Mouse (Mus musculus) adrenal gland, adult (tissue): ENCODE results near the gene Pgap2.
A peak's percentile ranks its signal among the peaks of the same experiment; 100 is the strongest.

Experiments used
- DNase-seq, 2 experiments: peaks; one replicate each; pipeline ENCODE4 v3.0.0; 2022 to 2023; ENCODE audit warnings: low spot score in 1 of 2; ENCODE audit not compliant: inconsistent age in 2 of 2

Pgap2 gene

DNA sequence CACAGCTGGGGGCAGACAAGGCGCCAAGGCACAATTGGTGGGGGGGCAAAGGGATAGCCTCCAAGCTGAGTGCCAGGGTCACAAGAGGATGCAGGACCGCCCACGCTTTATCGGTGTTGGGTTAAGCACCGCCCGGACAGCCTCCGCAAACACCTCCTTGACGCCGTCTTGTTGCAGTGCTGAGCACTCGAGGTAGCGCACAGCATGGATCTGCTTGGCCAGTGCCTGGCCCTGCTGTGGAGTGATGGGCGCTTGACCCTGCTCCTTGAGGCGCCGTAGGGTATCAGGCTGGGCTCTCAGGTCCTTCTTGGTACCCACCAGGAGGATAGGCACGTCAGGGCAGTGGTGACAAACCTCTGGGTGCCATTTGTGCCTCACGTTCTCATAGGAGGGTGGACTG, 29.6 kb downstream of the Pgap2 start:
- DNase-seq = no peak

DNA sequence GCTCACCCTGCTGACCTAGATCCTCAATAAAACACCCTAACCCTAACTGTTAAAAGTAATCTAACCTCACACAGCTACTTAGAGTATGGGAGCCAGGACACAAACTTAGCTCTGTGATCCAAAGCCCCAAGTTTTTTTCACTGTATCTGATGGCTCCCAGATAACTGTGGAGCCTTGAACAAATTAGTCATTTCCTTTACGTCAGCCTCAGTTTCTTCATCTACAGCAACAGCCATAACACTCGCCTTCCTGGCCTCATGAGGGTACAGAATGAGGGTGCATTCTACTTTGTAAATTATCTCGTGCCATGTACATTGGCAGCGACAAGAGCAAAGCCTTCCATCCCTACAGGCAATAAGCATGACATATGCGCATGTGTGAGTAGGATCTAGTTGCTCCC, 32.4 kb downstream of the Pgap2 start:
- DNase-seq = peak in 1 of 2 experiments; percentile 44

- DNase-seq = no peak
Observed at GRCm38 (mm10) chr7:102242917-102243316, 32.9 kb downstream of the Pgap2 start.

GRCm38 (mm10) chr7:102243870-102244269, 33.9 kb downstream of the Pgap2 start:
- DNase-seq = peak in 1 of 2 experiments; percentile 57

- no peak for DNase-seq
Observed at GRCm38 (mm10) chr7:102244782-102245535, 35.0 kb downstream of the Pgap2 start.

DNA sequence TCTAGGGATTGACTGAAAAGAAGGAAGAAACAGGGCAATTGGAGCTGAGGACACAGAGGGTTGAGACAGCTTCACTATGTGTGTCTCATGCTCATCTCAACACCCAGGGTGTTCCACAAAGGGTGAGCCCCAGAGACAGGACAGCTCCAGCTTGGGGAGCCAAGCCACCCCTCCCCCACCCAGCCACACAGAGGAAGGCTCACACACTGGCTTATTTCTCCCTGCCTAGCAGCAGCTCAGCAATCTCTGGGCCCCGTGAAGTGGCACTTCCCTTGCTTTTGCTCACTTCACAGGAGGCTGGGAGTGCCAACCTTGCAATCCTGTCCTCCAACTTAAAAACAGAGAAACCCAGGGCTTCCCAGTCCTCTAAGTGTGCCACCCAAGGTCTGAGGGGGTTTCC, 35.8 kb downstream of the Pgap2 start:
- DNase-seq = peak in 1 of 2 experiments; percentile 55

DNA sequence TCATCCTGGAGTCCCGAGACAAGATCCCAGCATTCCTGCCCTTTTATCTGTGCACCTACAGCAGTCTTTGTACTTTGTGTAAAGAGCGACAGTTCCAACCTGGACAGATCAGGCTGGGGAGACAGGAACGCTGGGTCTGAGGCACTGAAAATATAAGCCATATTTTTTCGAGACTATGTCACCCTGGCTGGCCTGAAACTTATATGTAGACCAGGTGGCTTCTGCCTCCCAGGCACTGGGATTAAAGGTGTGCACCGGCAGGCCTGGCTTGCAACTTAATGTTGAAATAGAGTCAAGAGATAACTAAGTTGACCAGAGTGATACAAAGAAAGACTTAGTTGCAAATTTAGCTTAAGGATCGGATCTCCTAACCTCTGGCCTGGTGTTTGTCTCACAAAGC, 36.3 kb downstream of the Pgap2 start:
- DNase-seq = no peak

- peak in 1 of 2 experiments; percentile 42 for DNase-seq
Observed at GRCm38 (mm10) chr7:102246956-102247797, 37.2 kb downstream of the Pgap2 start.

- peak in 1 of 2 experiments; percentile 56 for DNase-seq
Observed at GRCm38 (mm10) chr7:102248691-102249404, 38.8 kb downstream of the Pgap2 start.

- DNase-seq = no peak
Observed at GRCm38 (mm10) chr7:102249531-102249895, 39.5 kb downstream of the Pgap2 start.

DNA sequence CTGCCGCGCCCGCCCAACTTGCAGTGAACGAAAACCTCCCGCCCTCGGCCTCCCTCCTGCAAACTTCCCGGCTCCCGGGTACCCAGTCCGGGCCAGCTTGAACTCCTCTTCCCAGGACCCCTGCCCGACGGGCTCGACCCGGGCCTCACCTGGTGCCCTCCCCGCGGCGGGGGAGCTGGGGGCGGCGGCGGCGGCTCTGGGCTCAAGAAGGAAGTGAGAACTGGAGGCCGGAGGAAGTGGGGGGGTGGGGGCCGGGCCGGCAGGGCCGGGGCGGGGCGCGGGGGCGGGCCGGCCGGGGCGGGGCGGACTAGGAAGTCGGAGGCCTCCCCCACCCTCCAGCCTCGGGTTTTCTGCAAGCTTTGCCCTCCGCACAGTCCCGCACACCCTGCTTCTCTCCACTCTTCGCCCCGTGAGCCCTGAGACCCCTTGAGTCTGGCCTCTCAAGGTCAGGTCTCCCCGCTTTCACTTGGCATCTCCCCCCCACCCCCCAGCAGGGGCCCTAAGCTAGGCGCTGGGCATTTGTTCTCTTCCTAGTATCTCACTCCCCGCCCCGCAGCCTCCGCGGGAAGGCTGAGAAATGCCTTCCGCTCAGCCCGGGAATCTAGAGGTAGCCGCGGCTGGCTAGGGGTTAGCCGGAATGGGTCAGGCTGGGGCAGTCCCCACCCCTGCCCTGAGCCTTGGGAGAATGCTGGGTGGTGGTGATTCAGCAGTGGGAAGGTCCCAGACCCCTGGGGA, 40.1 kb downstream of the Pgap2 start:
- DNase-seq = peak; percentile 86 to 95

GRCm38 (mm10) chr7:102250631-102251214, 40.7 kb downstream of the Pgap2 start:
- DNase-seq = peak; percentile 94 to 98

GRCm38 (mm10) chr7:102253631-102254030, 43.6 kb downstream of the Pgap2 start:
- DNase-seq = no peak

DNA sequence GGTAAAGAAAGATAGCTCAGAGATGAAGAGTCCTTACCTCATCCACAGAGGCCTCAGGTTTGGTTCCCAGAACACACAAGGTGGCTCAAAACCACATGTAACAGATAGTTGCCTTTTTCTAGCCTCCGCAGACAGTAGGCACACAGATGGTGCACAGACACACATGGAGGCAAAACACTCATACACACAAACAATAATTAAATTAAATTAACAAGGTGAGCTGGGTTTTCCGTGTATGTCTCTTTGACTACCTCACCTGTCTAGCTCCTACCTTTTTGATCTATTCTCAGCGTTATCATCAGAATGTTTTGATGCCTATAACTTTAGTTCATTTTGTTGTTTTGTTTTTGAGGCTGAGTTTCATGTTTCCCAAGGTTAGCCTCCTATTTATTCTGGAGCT, 45.9 kb downstream of the Pgap2 start, which contains the start of gene Rhog:
Gene Rhog, minus strand, starts transcription at position 101 of the 400 bp plus-strand sequence.
- no peak for DNase-seq

- DNase-seq = no peak
Observed at GRCm38 (mm10) chr7:102256636-102257035, 46.6 kb downstream of the Pgap2 start.

DNA sequence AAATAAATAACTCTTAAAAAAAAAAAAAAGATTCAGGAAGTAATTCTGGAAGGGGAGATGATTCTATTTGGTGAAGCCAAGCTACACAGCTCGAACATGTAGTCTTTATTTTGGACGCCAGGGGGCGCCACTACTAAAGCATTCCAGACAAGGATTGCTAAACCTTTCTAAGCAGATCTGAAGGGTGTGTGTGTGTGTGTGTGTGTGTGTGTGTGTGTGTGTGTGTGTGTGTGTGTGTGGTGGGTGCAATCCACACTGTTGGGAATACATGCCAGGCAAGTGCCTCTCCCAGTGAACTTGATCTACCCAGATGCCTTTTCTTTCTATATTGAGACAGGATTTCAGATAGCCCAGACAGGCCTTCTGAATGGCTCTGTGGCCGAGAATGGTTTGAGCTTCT, 48.2 kb downstream of the Pgap2 start:
- DNase-seq = peak; percentile 66 to 92

DNA sequence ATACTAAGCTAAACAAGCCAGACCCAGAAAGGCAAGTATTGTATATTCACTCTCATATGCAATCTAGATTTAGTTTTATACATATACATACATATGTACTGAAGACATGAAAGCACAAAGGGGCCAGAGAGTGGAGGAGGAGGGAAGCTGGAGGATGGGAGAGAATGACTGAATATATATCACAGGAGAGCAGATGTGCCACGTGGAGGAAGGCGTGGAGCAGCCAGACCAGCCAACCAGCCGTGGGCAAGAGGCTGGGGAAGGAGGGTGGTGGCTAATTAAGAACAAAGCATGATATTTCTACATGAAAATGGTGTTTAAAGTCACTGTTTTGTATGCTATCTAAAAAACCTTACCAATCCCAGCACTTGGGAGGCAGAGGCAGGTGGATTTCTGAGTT, 48.7 kb downstream of the Pgap2 start:
- no peak for DNase-seq

DNA sequence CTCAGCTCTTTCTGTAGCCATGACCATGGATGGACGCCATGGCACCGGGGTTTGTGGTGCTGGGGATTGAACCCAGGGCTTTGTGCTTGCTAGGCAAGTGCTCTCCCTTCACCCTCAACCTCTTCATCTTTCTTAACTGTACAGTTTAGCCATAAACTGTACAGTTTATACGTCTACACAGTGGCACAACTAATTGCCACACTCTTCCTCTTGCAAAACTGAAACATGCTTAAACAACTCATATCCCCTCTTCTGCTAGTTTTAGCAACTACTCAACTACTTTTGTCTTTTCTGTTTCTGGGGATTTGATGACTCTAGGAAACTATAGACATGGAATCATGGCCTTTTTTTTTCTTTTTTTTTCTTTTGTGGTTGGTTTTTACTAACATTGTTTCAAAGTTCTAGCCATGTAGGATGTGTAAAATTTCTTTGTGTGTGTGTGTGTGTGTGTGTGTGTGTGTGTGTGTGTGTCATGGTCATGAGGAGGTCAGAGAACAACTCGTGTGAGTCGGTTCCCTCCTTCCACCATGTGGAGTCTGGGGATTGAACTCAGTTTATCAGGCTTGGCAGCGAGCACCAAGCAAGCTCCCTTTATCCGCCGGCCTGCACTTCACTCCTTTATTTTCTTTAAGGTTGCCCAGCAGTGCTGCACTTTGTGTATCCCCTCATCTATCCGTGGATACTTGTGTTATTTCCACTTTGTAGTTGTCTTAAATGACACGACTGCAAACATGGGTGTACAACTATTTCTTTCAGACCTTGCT, 49.9 kb downstream of the Pgap2 start:
- no peak for DNase-seq

GRCm38 (mm10) chr7:102260518-102260917, 50.5 kb downstream of the Pgap2 start:
- no peak for DNase-seq

- DNase-seq = no peak
Observed at GRCm38 (mm10) chr7:102263020-102263419, 53.0 kb downstream of the Pgap2 start.
